Mouse (Mus musculus) hindbrain, embryonic 11.5 days (tissue): Measurements from ENCODE around the gene Myo1b. TPM values are rescaled to one million over a fixed set of nuclear protein-coding genes. Genes with fewer than 3 reads are reported as not detected.

ENCODE experiments used
- ATAC-seq: fragments of 200-750 bp; cut with Nextera tagmentation; 2 replicates; pipeline ENCODE4 v1.8.0; 2017; ENCODE audit warnings: mild to moderate bottlenecking, moderate TSS enrichment, moderate library complexity; ENCODE audit not compliant: low FRiP score
- DNase-seq: peaks from one replicate; pipeline ENCODE4 v3.0.0-alpha.2; 2015; ENCODE audit warnings: low spot score
- H3K27ac ChIP-seq: fragments of 300-500 bp; sonication (generic); 2 replicates; pipeline ENCODE4 v1.5.1; 2014; ENCODE audit warnings: mild to moderate bottlenecking, low read depth, low read length
- H3K27me3 ChIP-seq: fragments of 300-500 bp; sonication (generic); 2 replicates; pipeline ENCODE4 v1.6.1; 2014; ENCODE audit warnings: mild to moderate bottlenecking, low read length, moderate library complexity, mixed read lengths; ENCODE audit not compliant: control insufficient read depth, insufficient read depth
- H3K36me3 ChIP-seq: fragments of 300-500 bp; sonication (generic); 2 replicates; pipeline ENCODE4 v1.6.1; 2014; ENCODE audit warnings: mild to moderate bottlenecking, low read length, moderate library complexity, mixed read lengths; ENCODE audit not compliant: control insufficient read depth, insufficient read depth
- H3K4me1 ChIP-seq: fragments of 300-500 bp; sonication (generic); replicated peaks from 2 replicates; pipeline ENCODE4 v1.6.1; 2014; ENCODE audit warnings: low read length, mixed read lengths; ENCODE audit not compliant: control insufficient read depth, insufficient read depth
- H3K4me2 ChIP-seq: fragments of 300-500 bp; sonication (generic); replicated peaks from 2 replicates; pipeline ENCODE4 v1.6.1; 2014; ENCODE audit warnings: mild to moderate bottlenecking, low read depth, low read length
- H3K4me3 ChIP-seq: fragments of 300-500 bp; sonication (generic); 2 replicates; pipeline ENCODE4 v1.5.1; 2014; ENCODE audit warnings: low read depth, low read length
- H3K9ac ChIP-seq: fragments of 300-500 bp; sonication (generic); 2 replicates; pipeline ENCODE4 v1.6.1; 2014; ENCODE audit warnings: low read depth, low read length
- H3K9me3 ChIP-seq: fragments of 300-500 bp; sonication (generic); 2 replicates; pipeline ENCODE4 v1.6.1; 2016; ENCODE audit warnings: low read length; ENCODE audit not compliant: control insufficient read depth
- WGBS: fragments of 180-500 bp; shearing (Covaris S2); extraction: QIAGEN DNeasy Blood & Tissue Kit; methylation state at CpG from one replicate; pipeline ENCODE4 v1.1.7; 2014; 5-methylcytosine and 5-hydroxymethylcytosine counted together
- polyA plus RNA-seq: library from polyadenylated mRNA; unstranded; fragments of >200 nt; fragmentation: Nextera tagmentation; extraction: Ambion mirVana; gene quantifications from 2 replicates; pipeline ENCODE4 v1.2.1, GENCODE M21; 2014

Gene Myo1b
- polyA plus RNA-seq, 1 experiment from 2014 or later: 156 TPM

- H3K4me3 ChIP-seq: no peak overlapping the region
- WGBS: 64% methylated on average over 9 of the region's 9 CpGs
- H3K4me1 ChIP-seq: no peaks in the 10 kb centered on the region
- H3K36me3 ChIP-seq: no peaks in the 10 kb centered on the region
- ATAC-seq (peak; percentile 83), DNase-seq (peak; percentile 30)
- peak overlapping the region; percentile 3; the same call in 1 of the 2 replicates for H3K27ac ChIP-seq
- no peak overlapping the region for H3K4me2 ChIP-seq
- H3K9me3 ChIP-seq: no peaks in the 10 kb centered on the region
- H3K27me3 ChIP-seq: no peaks in the 10 kb centered on the region
- H3K9ac ChIP-seq: no peak overlapping the region
These were observed 27.6 kb downstream of the Myo1b start for GRCm38 (mm10) chr1:51888046-51888813.

GRCm38 (mm10) chr1:51885356-51885983, 30.4 kb downstream of the Myo1b start:
- Histone ChIP-seq H3K4me3 (no peak overlapping the region), H3K9ac (no peak overlapping the region), H3K9me3 (no peaks in the 10 kb centered on the region), H3K4me1 (no peaks in the 10 kb centered on the region), H3K27ac (no peak overlapping the region), H3K4me2 (no peak overlapping the region), H3K27me3 (no peaks in the 10 kb centered on the region), H3K36me3 (no peaks in the 10 kb centered on the region)
- DNase-seq (no peak), ATAC-seq (no peak)
- WGBS: 90% methylated on average over 8 of the region's 8 CpGs

GRCm38 (mm10) chr1:51883211-51883610, 32.7 kb downstream of the Myo1b start:
- 96% methylated on average over 2 of the region's 2 CpGs for WGBS
- H3K27ac ChIP-seq: no peak overlapping the region
- no peak for DNase-seq
- no peak overlapping the region for H3K4me3 ChIP-seq
- H3K4me2 ChIP-seq: no peak overlapping the region
- no peaks in the 10 kb centered on the region for H3K9me3 ChIP-seq
- no peak overlapping the region for H3K9ac ChIP-seq
- H3K36me3 ChIP-seq: no peaks in the 10 kb centered on the region
- peaks cover 9% of the 10 kb centered on the region for H3K4me1 ChIP-seq
- ATAC-seq: no peak
- H3K27me3 ChIP-seq: no peaks in the 10 kb centered on the region

DNA sequence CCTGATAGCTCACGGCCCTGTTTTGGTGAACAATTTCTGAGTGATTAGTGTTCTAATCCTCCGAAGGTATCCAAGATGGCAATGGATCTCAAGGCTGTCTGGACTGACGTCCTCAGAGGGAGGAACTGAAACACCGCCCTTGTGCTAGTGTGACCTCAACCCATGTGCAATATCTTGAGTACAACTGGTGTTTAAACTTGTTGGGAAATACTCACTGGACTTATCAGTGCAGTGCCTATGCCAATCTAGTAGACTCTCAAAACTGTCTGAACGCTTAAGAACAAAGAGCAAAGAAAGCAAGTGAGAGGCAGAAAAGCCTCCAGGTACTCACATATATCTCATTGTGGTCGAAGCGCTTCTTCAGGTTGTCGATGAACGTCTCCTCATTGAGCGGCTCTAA, 33.1 kb downstream of the Myo1b start:
- no peak overlapping the region for H3K9ac ChIP-seq
- no peaks in the 10 kb centered on the region for H3K27me3 ChIP-seq
- no peak overlapping the region for H3K4me2 ChIP-seq
- no peaks in the 10 kb centered on the region for H3K9me3 ChIP-seq
- no peaks in the 10 kb centered on the region for H3K36me3 ChIP-seq
- WGBS: 96% methylated on average over 10 of the region's 10 CpGs
- DNase-seq (no peak), ATAC-seq (no peak)
- H3K4me1 ChIP-seq: peaks cover 9% of the 10 kb centered on the region
- H3K27ac ChIP-seq: no peak overlapping the region
- no peak overlapping the region for H3K4me3 ChIP-seq

DNA sequence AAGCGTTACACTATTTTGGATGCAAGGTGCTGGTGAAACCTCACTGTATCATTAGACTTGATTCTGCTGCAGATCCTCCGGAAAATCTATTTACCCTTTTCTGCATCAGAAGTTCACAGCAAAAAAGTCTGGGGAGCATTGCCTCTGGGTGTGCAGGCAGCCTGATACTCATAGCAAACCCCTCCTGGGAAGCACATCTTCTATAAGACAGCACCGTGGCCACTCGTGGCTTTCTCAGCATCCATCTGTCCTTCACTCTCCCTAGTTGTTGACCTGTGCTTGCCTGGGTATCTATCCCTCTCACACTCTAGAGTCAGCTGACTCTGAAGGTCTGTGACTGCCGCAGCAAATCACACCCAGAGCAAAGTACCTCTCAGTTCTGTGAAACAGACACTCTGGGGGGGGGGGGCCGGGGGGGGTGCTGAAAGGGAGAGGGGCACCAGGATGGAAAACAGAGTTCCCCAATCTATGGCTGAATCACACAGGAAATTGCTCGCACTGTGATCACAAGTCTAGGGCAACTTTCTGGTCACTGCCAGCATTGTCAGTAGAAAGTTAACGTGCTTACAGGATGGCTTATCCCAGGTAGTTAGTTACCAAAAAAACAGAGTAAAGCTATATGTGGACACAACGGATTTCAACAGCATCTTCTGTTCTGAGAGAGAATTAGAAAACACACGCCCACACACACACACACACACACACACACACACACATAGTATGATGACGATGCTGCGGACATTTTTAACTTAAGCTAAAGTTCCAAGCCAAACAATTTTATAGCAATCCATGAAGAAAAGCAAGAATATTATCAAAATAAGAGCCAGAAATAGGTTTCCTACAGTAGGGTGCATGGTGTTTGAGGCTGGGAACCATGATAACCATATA, 35.7 kb downstream of the Myo1b start:
- no peaks in the 10 kb centered on the region for H3K27me3 ChIP-seq
- no peaks in the 10 kb centered on the region for H3K9me3 ChIP-seq
- no peak overlapping the region for H3K4me3 ChIP-seq
- DNase-seq (no peak), ATAC-seq (peak; percentile 14; the same call in 1 of the 2 replicates)
- H3K36me3 ChIP-seq: no peaks in the 10 kb centered on the region
- WGBS: 63% methylated on average over 11 of the region's 12 CpGs
- H3K4me1 ChIP-seq: peaks cover 9% of the 10 kb centered on the region
- no peak overlapping the region for H3K4me2 ChIP-seq
- H3K9ac ChIP-seq: no peak overlapping the region
- no peak overlapping the region for H3K27ac ChIP-seq

- Histone ChIP-seq H3K36me3 (no peaks in the 10 kb centered on the region), H3K9me3 (no peaks in the 10 kb centered on the region), H3K27ac (no peak overlapping the region), H3K27me3 (no peaks in the 10 kb centered on the region), H3K4me2 (no peak overlapping the region), H3K9ac (no peak overlapping the region), H3K4me1 (peaks cover 9% of the 10 kb centered on the region), H3K4me3 (no peak overlapping the region)
- ATAC-seq (no peak), DNase-seq (peak; percentile 19)
- WGBS: 6% methylated on average over 9 of the region's 9 CpGs
These were observed 36.5 kb downstream of the Myo1b start for GRCm38 (mm10) chr1:51879333-51879770.

DNA sequence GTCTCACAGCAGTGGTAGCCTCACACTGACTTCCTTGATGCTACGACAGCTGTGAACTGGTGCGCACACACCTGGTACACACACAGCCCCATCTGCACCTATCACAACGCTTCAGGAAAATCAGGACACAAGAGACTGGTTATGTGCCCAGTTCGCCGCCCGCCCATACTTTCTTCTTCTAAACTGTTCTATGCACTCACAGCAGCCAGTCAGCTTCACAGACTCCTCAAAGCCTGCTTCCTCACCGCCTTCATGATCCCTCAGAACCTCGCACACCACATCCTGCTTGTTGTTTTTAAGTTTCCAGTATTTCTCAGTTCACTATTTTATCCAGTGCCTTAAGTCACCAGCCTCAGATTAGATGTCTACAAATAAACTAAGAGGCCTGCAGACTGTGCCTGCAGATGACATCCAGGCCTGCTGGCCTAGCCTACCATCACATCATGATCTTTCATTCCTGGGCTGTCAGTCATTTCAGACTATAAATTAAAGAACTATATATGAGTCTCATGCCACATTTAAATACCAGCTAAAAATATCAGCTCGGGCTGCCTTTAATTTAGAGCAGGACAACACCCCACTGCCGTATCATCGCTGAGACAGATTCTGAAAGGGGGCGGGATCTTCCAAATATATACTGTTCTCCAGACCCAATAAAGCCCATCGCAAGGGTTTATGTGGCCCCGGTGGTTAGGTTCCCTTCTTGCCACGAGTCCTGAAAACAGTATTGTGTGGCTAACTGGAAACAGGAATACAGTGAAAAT, 40.2 kb downstream of the Myo1b start:
- Histone ChIP-seq H3K4me1 (peaks cover 9% of the 10 kb centered on the region), H3K36me3 (no peaks in the 10 kb centered on the region), H3K27me3 (no peaks in the 10 kb centered on the region), H3K9ac (no peak overlapping the region), H3K4me3 (no peak overlapping the region), H3K9me3 (no peaks in the 10 kb centered on the region), H3K27ac (no peak overlapping the region), H3K4me2 (no peak overlapping the region)
- ATAC-seq: no peak
- DNase-seq: no peak
- WGBS: 92% methylated on average over 15 of the region's 15 CpGs
